Mouse (Mus musculus) intestine, embryonic 16.5 days (tissue): ENCODE data around the gene Orai2. TPM values are rescaled to one million over a fixed set of nuclear protein-coding genes. Genes with fewer than 3 reads are reported as not detected.

ENCODE experiments used
- microRNA-seq: library from miRNA; unstranded; fragments of <30 nt; microRNA quantifications from one replicate; pipeline ENCODE4, GENCODE M21; 2016
- polyA plus RNA-seq: library from polyadenylated mRNA; unstranded; fragments of >200 nt; fragmentation: Nextera tagmentation; extraction: Ambion mirVana; gene quantifications from 2 replicates; pipeline ENCODE4 v1.2.1, GENCODE M21; 2015

Orai2 gene
- polyA plus RNA-seq, 1 experiment from 2014 or later, result 7.1 TPM

Small RNA genes lying within 50 kb of the gene (microRNA-seq; reads per million reads assigned to microRNA genes)
- 2.3 reads per million, percentile 2 among the genes with 10 or more reads in this experiment for gene Mir7035

Other genes starting within 250 kb of the Orai2 start
- 137 and 144 TPM in 2 replicates for gene Ywhag, start 236.1 kb downstream of the Orai2 start, polyA plus RNA-seq
- gene Ssc4d, start 196.2 kb downstream of the Orai2 start, polyA plus RNA-seq, result 2.3 and 2.9 TPM in 2 replicates
- gene Zp3, start 190.6 kb downstream of the Orai2 start, polyA plus RNA-seq, result 0.68 and 1.5 TPM in 2 replicates
- 20.6 and 21.6 TPM in 2 replicates for gene Dtx2, start 175.9 kb downstream of the Orai2 start, polyA plus RNA-seq
- 44.4 and 47.8 TPM in 2 replicates for gene Upk3b, start 132.2 kb downstream of the Orai2 start, polyA plus RNA-seq
- 0.82 and 2.3 TPM in 2 replicates for gene Upk3bl, start 116.2 kb downstream of the Orai2 start, polyA plus RNA-seq
- gene Rasa4, start 86.8 kb downstream of the Orai2 start, polyA plus RNA-seq, result 16.6 and 18.5 TPM in 2 replicates
- gene Polr2j, start 54.1 kb downstream of the Orai2 start, polyA plus RNA-seq, result 212 and 230 TPM in 2 replicates
- gene Lrwd1, start 34.6 kb downstream of the Orai2 start, polyA plus RNA-seq, result 22.3 and 22.7 TPM in 2 replicates
- 16.7 and 17.2 TPM in 2 replicates for gene Alkbh4, start 34.6 kb downstream of the Orai2 start, polyA plus RNA-seq
- 38.5 and 44.1 TPM in 2 replicates for gene Prkrip1, start 28.2 kb upstream of the Orai2 start, polyA plus RNA-seq
- 2.2 TPM in 2 replicates for gene Sh2b2, start 75.8 kb upstream of the Orai2 start, polyA plus RNA-seq